Mouse (Mus musculus): ENCODE data around the gene Hoxa10.

DNA sequence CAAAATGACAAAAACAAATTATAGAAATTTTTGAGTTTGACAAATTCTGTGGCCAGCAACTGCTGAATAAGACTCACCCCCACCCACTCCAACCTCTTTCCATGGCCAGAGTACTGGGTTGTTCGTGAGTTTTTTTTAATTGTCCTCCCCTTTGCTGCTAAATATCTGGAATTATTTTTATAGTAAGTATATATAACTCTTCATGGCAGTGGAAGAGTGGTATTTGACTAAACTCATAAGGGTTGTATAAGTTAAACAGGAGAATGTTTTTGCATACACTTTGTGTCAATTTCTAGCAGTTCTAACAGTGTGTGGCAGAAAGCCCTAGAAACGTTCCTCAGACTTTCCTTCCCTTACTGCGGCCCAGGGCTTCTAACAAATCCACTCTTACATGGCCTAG lies 27.0 kb upstream of the Hoxa10 start:
- TF ChIP-seq CTCF (IDR thresholded peaks at IDR 0.05; ENCODE audit: low read depth, low read length) (no peak), POLR2A (IDR thresholded peaks at IDR 0.05; ENCODE audit: borderline replicate concordance, low read depth, low read length) (no peak)

Data from bone marrow macrophage, adult 2 months (primary cell).